Mouse (Mus musculus) adrenal gland, postnatal 10 days (tissue): Measurements from ENCODE around the gene Clspn. TPM values are rescaled to one million over a fixed set of nuclear protein-coding genes. Genes with fewer than 3 reads are reported as not detected.

Experiments used
- DNase-seq: peaks from one replicate; pipeline ENCODE4 v3.0.0; 2021; ENCODE audit warnings: mixed read lengths
- microRNA-seq: library from miRNA; unstranded; fragments of <30 nt; microRNA quantifications from one replicate; pipeline ENCODE4 v1.2.0, GENCODE M21; 2021
- total RNA-seq, 2 experiments: library from RNA; stranded (reverse); gene quantifications; 2 replicates each; pipeline ENCODE4 v1.2.3; 2021

Gene Clspn
- total RNA-seq, 2 experiments from 2014 or later, result 8.5 to 8.9 TPM

DNA sequence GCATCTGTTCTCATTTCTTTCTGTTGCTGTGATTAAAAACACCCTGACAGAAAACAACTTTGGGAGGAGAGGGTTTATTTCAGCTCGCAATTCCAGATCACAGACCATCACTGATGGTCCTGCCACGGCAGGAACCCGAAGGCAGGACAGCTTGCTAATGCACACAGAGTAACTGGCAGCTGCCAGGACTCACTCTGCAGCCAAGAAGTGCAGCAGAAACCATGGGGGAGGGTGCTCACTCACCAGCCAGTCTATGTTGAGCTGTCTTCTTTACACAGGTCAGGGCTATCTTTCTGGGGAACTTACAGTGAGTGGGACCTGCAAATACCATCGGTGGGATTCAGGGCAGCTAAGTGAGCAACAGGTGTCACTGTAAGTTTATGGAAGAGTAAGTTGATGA, 80.7 kb downstream of the Clspn start:
- DNase-seq, result no peak

DNA sequence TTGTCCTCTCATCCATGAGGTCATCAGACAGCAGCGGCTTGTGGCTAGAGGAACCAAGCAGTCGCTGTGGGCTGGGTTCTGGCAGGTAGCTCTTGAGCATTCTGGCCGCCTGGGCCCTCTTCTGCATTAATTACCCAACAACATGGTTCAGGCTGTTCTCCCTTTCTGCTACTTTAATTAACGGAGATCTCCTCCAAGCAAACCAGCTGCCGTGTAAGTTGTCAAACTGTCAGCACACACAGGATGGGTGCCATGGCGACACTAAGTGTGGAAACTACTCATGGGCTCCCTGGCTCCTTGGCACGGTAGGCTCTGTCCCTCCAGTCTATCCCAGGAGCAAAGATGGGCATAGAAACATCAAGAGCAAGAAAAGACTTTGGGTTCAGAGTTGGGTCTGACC, 82.6 kb downstream of the Clspn start:
- DNase-seq, result no peak

DNA sequence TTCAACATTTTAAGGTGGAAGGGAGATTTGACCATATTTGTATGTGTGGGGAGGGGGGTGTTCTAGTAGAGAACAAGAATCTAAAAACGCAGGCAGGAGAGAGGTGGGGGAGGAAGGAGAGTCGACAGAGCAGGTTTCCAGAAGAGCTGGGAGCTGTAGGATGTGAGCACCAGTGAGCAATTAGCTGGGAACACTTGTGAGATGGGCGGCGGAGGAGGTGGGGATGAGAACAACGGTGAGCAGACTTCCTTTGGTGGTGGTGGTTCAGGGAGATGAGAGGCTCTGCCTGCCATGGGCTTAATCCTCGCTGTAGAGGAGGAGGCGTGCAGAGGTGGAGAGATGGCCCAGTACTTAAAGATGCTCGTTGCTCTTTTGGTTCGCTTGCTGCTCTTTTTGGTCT, 85.2 kb downstream of the Clspn start:
- no peak for DNase-seq

Small RNAs within 50 kb of the gene (microRNA-seq; reads per million reads assigned to microRNA genes)
- not detected for gene Mir7119

Other genes with a start within 250 kb of the Clspn start
- gene Adprhl2, start 235.2 kb upstream of the Clspn start, total RNA-seq, result 10 to 100 TPM; 34.0 to 34.9 TPM
- gene Tekt2, start 231.2 kb upstream of the Clspn start, total RNA-seq, result 1 to 10 TPM in 1 of 2 experiments, under 1 TPM in 1; 0.57 to 2.8 TPM
- 10 to 100 TPM; 11.1 to 18.3 TPM for gene Ago3, start 127.4 kb upstream of the Clspn start, total RNA-seq
- gene Ago1, start 88.4 kb upstream of the Clspn start, total RNA-seq, result 10 to 100 TPM; 27.1 to 34.1 TPM
- 1 to 10 TPM; 4.0 to 6.4 TPM for gene Ago4, start 23.5 kb upstream of the Clspn start, total RNA-seq
- 10 to 100 TPM; 10.4 to 13.7 TPM for gene 5730409E04Rik, start 52.9 kb downstream of the Clspn start, total RNA-seq
- 100 to 1,000 TPM; 169 to 184 TPM for gene Psmb2, start 120.7 kb downstream of the Clspn start, total RNA-seq
- gene Tfap2e, start 179.3 kb downstream of the Clspn start, total RNA-seq, result not detected
- gene Ncdn, start 196.5 kb downstream of the Clspn start, total RNA-seq, result 10 to 100 TPM; 22.0 to 23.1 TPM
- gene AU040320, start 196.6 kb downstream of the Clspn start, total RNA-seq, result 10 to 100 TPM; 26.6 to 33.5 TPM